Mouse (Mus musculus) small intestine, adult 2 months (tissue): Measurements from ENCODE around the gene Eif5b.

Source experiments
- CTCF ChIP-seq: fragments of 200-500 bp; IDR thresholded peaks from 2 replicates; pipeline ENCODE4 v1.5.1; 2012; ENCODE audit warnings: low read depth, mild to moderate bottlenecking, control low read depth, inconsistent platforms, low read length, moderate library complexity, mixed read lengths; ENCODE audit not compliant: insufficient replicate concordance, insufficient read length; ENCODE audit errors: extremely low read depth
- POLR2A ChIP-seq: fragments of 200-500 bp; IDR thresholded peaks from 2 replicates; pipeline ENCODE4 v1.6.1; 2012; ENCODE audit warnings: low read depth, mild to moderate bottlenecking, control low read depth, inconsistent platforms, low read length, moderate library complexity

DNA sequence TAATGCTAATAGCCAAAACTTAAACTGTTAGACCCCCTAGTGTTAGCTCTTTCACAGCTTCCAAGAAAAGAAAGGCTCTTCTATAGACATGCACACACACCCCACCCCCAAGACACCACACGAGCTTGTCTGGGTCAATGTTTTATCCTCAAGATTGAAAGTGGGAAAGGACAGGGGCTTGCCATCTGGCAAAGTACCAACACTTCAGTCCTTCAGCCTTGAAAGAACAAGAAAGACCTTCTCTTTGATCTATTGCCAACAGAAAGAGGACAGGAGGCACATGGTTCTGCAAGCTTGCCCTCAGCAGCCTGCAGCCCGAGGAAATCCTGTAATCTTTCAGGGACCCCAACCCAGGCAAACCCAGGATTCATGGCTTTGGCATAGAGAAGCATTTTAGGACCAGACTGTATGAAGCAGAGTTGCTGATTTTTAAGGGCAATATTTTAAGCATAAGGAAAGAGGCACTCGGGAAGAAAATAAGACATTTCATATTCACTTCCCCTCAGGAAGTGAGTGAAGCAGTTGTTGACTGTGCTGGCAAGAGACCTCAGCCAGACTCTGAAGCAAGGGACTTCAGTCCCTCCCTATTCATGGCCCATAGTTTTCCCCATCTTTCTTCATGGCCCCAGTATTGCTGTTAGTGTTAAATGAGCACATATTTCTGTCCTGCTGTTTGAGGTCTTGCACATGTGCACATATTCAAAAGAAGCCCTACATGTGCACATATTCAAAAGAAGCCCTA, 40.9 kb upstream of the Eif5b start:
- TF ChIP-seq POLR2A: no peak
- TF ChIP-seq CTCF: no peak
